Mouse (Mus musculus): ENCODE results near the gene Atp2a2. TPM values are rescaled to one million over a fixed set of nuclear protein-coding genes. Genes with fewer than 3 reads are reported as not detected.
A peak's percentile ranks its signal among the peaks of the same experiment; 100 is the strongest.
"Not testable (repeated sequence)": the region's sequence is repeated elsewhere in the genome, so short reads cannot be mapped to it uniquely, and the experiment has no call there.

Atp2a2 gene
- polyA plus RNA-seq, 1 experiment from 2014 or later = 42.4 TPM

DNA sequence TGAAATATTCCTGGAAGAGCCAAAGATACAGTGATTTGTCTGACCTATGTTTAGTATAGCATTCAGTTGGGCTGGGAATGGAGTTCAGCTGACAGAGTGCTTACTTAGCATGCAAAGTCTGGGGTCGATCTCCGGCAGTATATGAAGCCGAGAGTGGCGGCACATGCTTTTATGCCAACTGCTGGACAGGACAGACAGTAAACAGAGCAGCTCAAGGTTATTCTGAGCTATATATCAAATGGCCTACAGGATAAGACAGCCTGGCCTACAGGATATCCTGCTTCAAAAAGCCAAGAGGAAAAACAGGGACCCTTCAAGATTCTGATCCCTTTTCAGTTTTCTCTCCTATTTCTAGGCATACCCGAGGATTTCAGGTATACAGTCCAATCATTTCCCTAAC lies 30.4 kb downstream of the Atp2a2 start:
- H3K27ac ChIP-seq = no peak overlapping the region
- no peak overlapping the region for H3K4me3 ChIP-seq (replicated peaks)
- no peaks in the 10 kb centered on the region for H3K4me1 ChIP-seq (replicated peaks)
- ATAC-seq (ENCODE audit: insufficient number of reproducible peaks, insufficient read depth, low FRiP score, low TSS enrichment, low read depth) = no peak
- H3K9ac ChIP-seq (replicated peaks) = no peak overlapping the region
- no peaks in the 10 kb centered on the region for H3K9me3 ChIP-seq
- H3K36me3 ChIP-seq = peaks cover 97% of the 10 kb centered on the region
- WGBS = 81% methylated on average over 5 of the region's 5 CpGs
- H3K27me3 ChIP-seq = no peaks in the 10 kb centered on the region
- H3K4me2 ChIP-seq = no peak overlapping the region

DNA sequence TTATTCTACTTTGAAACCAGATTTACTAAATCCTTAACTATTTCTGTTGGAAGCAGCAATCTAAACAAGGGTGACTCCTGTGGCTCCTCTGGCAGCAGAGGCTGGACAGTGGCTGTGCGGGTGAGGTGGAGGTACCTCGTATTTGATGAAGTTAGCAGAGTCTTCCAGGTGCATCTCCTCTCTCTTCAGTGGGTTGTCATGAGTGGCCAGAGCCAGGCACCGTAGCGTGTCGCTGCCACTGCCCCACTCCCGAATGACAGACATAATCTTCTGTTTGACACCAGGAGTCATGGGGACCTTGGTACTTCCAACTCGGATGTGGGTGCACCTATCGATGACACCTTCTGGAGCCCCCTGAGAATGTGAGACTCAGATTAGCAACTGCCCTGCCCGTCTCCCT lies 40.6 kb downstream of the Atp2a2 start:
- no peak overlapping the region for H3K27ac ChIP-seq
- ATAC-seq (ENCODE audit: insufficient number of reproducible peaks, insufficient read depth, low FRiP score, low TSS enrichment, low read depth) = no peak
- no peaks in the 10 kb centered on the region for H3K4me1 ChIP-seq (replicated peaks)
- H3K4me3 ChIP-seq (replicated peaks) = no peak overlapping the region
- no peak overlapping the region for H3K9ac ChIP-seq (replicated peaks)
- H3K27me3 ChIP-seq = no peaks in the 10 kb centered on the region
- no peak overlapping the region for H3K4me2 ChIP-seq
- no peaks in the 10 kb centered on the region for H3K9me3 ChIP-seq
- WGBS = 94% methylated on average over 9 of the region's 9 CpGs
- H3K36me3 ChIP-seq = peaks cover 100% of the 10 kb centered on the region

DNA sequence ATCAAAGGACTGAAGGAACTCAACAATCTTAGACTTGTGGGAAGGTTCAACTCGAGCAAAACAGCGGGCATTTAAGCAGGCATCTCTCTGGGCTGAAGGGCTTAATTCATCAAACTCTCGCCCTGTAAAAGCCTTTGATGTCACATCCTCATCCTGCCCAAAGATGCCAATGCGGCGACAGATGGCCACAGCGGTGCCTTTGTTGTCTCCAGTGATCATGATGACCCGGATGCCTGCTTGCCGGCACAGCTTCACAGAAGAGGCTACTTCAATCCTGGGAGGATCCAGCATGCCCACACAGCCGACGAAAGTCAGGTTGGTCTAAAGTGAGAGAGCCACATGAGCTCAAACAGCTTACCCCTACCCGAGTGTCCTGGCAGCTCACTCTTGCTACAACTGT lies 41.4 kb downstream of the Atp2a2 start:
- Histone ChIP-seq H3K4me2 (no peak overlapping the region), H3K9ac (replicated peaks) (no peak overlapping the region), H3K36me3 (peaks cover 100% of the 10 kb centered on the region), H3K27ac (no peak overlapping the region), H3K4me1 (replicated peaks) (no peaks in the 10 kb centered on the region), H3K9me3 (no peaks in the 10 kb centered on the region), H3K27me3 (no peaks in the 10 kb centered on the region), H3K4me3 (replicated peaks) (no peak overlapping the region)
- ATAC-seq (ENCODE audit: insufficient number of reproducible peaks, insufficient read depth, low FRiP score, low TSS enrichment, low read depth) = no peak
- WGBS = 83% methylated on average over 11 of the region's 11 CpGs

DNA sequence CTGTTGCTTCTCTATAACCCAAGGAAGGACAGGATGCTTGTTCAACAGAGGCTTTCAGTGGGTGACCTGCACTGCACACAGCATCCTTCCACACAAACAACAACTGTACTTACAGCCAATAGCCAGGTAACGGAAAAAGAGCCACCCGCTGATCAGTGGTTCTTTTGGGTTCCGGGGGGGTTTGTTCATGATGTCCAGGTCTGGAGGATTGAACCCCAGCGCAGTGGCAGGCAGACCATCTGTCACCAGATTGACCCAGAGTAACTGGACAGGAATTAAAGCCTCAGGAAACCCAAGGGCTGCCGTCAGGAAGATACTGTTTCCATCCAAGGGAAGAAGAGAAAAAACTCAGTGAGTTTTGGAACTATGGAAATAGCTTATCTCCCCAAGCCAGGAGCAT lies 42.7 kb downstream of the Atp2a2 start:
- ATAC-seq (ENCODE audit: insufficient number of reproducible peaks, insufficient read depth, low FRiP score, low TSS enrichment, low read depth) = no peak
- 97% methylated on average over 5 of the region's 5 CpGs for WGBS
- peaks cover 100% of the 10 kb centered on the region for H3K36me3 ChIP-seq

DNA sequence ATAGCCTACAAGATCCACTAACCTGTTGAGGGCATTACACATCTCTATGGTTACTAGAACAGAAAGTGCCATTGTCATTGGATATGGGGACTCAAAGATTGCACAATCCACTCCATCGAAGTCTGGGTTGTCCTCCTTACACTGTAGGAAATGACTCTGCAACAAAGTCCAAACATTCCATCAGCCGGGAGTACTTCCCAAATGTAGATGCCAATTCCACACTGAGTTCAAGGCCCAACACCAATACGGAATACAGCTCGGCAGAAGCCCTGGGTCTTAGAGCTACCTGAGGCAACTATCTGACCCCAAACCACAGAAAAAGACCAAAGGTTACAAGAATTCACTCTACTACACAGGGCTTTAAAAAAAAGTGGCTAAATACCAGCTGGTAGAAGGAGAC lies 44.0 kb downstream of the Atp2a2 start:
- WGBS = 92% methylated on average over 4 of the region's 4 CpGs
- Histone ChIP-seq H3K27ac (no peak overlapping the region), H3K4me2 (no peak overlapping the region), H3K36me3 (peaks cover 100% of the 10 kb centered on the region), H3K27me3 (no peaks in the 10 kb centered on the region), H3K4me3 (replicated peaks) (no peak overlapping the region), H3K9me3 (no peaks in the 10 kb centered on the region), H3K9ac (replicated peaks) (no peak overlapping the region), H3K4me1 (replicated peaks) (no peaks in the 10 kb centered on the region)
- ATAC-seq (ENCODE audit: insufficient number of reproducible peaks, insufficient read depth, low FRiP score, low TSS enrichment, low read depth) = no peak

More for the DNA sequence above, 42.7 kb downstream of the Atp2a2 start:
- H3K9me3 ChIP-seq = no peaks in the 10 kb centered on the region
- H3K4me3 ChIP-seq (replicated peaks) = no peak overlapping the region
- no peak overlapping the region for H3K9ac ChIP-seq (replicated peaks)
- no peaks in the 10 kb centered on the region for H3K27me3 ChIP-seq
- no peak overlapping the region for H3K4me2 ChIP-seq
- no peaks in the 10 kb centered on the region for H3K4me1 ChIP-seq (replicated peaks)
- no peak overlapping the region for H3K27ac ChIP-seq

DNA sequence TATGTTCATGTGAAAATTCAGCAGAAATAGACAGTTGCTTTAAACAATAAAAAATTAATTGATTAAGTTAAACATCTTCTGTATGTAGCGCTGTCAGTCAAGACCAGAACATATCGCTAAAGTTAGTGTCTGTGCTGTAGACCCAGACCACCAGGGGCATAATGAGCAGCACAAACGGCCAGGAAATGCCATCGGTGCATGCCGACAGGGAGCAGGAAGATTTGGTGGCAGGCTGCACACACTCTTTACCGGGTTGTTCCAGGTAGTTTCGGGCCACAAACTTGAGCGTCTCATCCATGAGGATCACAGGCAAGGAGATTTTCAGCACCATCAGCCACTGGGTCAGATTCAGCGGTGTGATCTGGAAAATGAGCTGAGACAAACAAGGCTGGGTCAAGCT lies 45.0 kb downstream of the Atp2a2 start:
- H3K4me2 ChIP-seq; ATAC-seq (ENCODE audit: insufficient number of reproducible peaks, insufficient read depth, low FRiP score, low TSS enrichment, low read depth); H3K9ac ChIP-seq (replicated peaks); H3K9me3 ChIP-seq; H3K27ac ChIP-seq; H3K4me3 ChIP-seq (replicated peaks); H3K4me1 ChIP-seq (replicated peaks); H3K27me3 ChIP-seq: not testable (repeated sequence)
- peaks cover 100% of the 10 kb centered on the region for H3K36me3 ChIP-seq
- WGBS = 89% methylated on average over 9 of the region's 9 CpGs

DNA sequence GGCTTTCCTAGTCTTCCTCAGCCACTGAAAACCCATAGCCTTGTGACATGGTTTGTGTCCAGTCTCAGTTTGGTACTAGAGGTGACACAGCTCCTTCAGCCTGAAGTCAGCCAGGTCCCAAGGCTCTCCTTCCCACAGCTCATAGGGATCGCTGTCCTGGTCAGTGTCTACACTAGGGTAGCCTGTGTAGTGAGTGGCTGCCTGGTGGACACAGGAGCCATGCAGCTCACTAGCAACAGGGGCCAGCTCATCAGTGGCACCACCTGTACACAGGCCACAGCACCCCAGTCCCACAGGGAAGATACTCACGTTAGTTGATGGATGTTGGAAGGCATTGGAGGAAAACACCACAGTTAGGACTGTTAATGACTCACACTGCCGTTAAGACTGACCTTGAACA lies 46.4 kb downstream of the Atp2a2 start:
- no peaks in the 10 kb centered on the region for H3K4me1 ChIP-seq (replicated peaks)
- WGBS = 92% methylated on average over 3 of the region's 3 CpGs
- peaks cover 97% of the 10 kb centered on the region for H3K36me3 ChIP-seq
- H3K4me2 ChIP-seq = no peak overlapping the region
- no peaks in the 10 kb centered on the region for H3K27me3 ChIP-seq
- no peak overlapping the region for H3K4me3 ChIP-seq (replicated peaks)
- no peak overlapping the region for H3K9ac ChIP-seq (replicated peaks)
- H3K9me3 ChIP-seq = no peaks in the 10 kb centered on the region
- H3K27ac ChIP-seq = no peak overlapping the region
- no peak for ATAC-seq (ENCODE audit: insufficient number of reproducible peaks, insufficient read depth, low FRiP score, low TSS enrichment, low read depth)

DNA sequence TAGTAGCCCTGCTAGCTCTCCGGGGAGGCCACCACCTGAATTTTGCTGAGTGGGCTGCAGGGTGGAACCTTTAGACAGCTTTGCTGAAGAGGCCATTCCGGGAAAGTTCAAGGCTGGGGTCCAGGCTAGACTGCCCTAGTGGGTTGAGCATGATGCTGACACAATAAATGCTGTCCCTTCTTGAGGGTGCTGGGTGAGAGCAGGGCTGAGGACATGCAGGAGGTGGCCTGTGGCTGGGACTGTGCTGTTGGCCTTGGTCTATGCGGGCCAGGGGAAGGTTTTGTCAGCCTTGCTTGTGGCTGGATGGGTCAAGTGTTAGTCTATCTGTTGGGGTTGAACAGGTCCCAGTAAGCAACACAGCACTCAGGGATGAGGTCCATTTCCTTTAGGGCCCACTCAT lies 47.1 kb downstream of the Atp2a2 start:
- H3K9me3 ChIP-seq = no peaks in the 10 kb centered on the region
- no peak for ATAC-seq (ENCODE audit: insufficient number of reproducible peaks, insufficient read depth, low FRiP score, low TSS enrichment, low read depth)

DNA sequence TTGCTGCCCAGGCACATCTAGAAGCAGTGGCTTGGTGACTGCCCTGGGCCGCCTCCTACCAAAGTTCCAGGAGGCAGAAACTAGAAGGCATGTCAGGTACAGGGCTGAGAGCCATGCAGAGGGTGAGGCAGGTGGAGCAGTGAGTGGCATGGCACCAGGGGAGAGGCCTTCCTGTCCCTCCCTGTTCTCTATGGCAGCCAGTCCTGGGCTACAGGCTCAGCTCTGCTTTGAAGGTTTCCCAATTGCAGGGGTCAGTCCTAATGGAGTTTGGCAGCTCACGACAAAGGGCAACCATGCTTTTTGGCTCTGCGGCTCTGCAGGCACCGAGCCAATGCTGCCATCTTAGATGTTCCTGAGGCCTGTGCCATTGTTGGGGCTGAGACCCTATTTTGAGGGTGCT lies 47.6 kb downstream of the Atp2a2 start:
- no peak overlapping the region for H3K4me3 ChIP-seq (replicated peaks)
- H3K4me2 ChIP-seq = no peak overlapping the region
- H3K4me1 ChIP-seq (replicated peaks) = no peaks in the 10 kb centered on the region
- no peaks in the 10 kb centered on the region for H3K27me3 ChIP-seq
- ATAC-seq (ENCODE audit: insufficient number of reproducible peaks, insufficient read depth, low FRiP score, low TSS enrichment, low read depth) = no peak
- no peak overlapping the region for H3K9ac ChIP-seq (replicated peaks)
- 93% methylated on average over 4 of the region's 4 CpGs for WGBS
- H3K27ac ChIP-seq = no peak overlapping the region; the same call in 1 of the 2 replicates
- H3K36me3 ChIP-seq = peaks cover 91% of the 10 kb centered on the region
- H3K9me3 ChIP-seq = no peaks in the 10 kb centered on the region

More for the DNA sequence above, 47.1 kb downstream of the Atp2a2 start:
- H3K4me3 ChIP-seq (replicated peaks) = no peak overlapping the region
- no peak overlapping the region for H3K9ac ChIP-seq (replicated peaks)
- no peaks in the 10 kb centered on the region for H3K27me3 ChIP-seq
- 91% methylated on average over 3 of the region's 3 CpGs for WGBS
- H3K4me2 ChIP-seq = no peak overlapping the region
- peaks cover 93% of the 10 kb centered on the region for H3K36me3 ChIP-seq
- no peaks in the 10 kb centered on the region for H3K4me1 ChIP-seq (replicated peaks)
- H3K27ac ChIP-seq = no peak overlapping the region

DNA sequence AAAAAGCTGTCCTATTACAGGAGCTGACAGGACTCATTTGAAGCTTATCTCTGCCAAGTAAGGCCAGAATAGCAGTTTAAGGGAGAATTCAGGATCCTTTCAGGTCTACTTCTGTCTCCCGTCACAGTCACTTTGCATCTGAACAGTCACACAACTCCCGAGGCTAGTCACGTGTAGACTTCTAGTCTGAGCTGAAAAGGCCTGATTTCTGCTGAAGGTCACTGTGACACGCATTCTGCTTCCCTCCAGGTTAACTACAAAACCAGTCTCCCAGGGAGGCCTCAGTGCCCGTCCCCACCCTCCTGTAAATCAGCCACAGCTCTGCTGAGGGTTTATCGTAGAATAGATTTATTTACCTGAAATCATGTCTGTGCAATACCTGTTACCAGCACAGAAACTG lies 48.8 kb downstream of the Atp2a2 start:
- WGBS = 81% methylated on average over 6 of the region's 6 CpGs
- Histone ChIP-seq H3K4me3 (replicated peaks) (no peak overlapping the region), H3K36me3 (peaks cover 89% of the 10 kb centered on the region), H3K9me3 (no peaks in the 10 kb centered on the region), H3K27me3 (no peaks in the 10 kb centered on the region), H3K4me1 (replicated peaks) (no peaks in the 10 kb centered on the region), H3K4me2 (no peak overlapping the region), H3K27ac (no peak overlapping the region), H3K9ac (replicated peaks) (no peak overlapping the region)
- no peak for ATAC-seq (ENCODE audit: insufficient number of reproducible peaks, insufficient read depth, low FRiP score, low TSS enrichment, low read depth)

DNA sequence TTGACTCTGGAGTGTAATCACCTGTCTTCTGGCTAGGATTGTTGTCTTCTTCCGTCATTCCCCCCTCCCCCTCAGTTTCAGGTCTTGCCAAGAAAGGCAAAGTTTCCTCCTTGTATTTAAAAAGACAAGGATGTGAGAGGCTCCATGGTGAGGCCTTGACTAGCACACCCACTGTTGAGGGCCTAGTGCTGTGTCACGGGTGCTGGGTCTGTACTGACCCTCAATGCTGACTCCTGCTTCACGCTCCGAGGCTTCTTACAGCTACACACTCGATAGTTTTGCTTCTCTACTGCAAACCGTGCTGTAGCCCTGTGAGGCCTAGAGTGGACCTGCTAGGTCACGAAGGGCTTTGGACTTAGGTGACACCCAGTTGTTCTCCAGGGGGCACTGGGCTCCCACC lies 49.8 kb downstream of the Atp2a2 start:
- peaks cover 84% of the 10 kb centered on the region for H3K36me3 ChIP-seq
- WGBS = 81% methylated on average over 7 of the region's 7 CpGs
- no peaks in the 10 kb centered on the region for H3K9me3 ChIP-seq

DNA sequence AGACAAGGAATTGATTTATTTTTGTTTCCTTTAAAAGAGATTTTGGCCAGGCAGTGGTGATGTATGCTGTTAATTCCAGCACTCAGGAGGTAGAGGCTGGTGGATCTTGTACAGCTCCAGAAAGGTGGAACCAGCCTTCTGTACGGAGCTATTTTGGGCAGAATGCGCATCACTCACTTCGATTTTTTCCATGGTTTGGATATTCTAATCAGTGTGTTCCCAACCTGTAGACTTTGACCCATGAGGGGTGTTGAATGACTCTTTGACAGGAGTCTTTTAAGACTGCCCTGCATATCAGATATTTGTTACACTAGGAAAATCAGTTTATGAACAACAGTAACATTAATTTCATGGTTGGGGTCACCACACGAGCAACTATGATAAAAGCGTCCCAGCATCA lies 50.7 kb downstream of the Atp2a2 start:
- H3K9ac ChIP-seq (replicated peaks) = no peak overlapping the region
- H3K4me3 ChIP-seq (replicated peaks) = no peak overlapping the region
- H3K4me2 ChIP-seq = no peak overlapping the region
- no peaks in the 10 kb centered on the region for H3K27me3 ChIP-seq
- H3K36me3 ChIP-seq = peaks cover 78% of the 10 kb centered on the region
- WGBS = 86% methylated on average over 5 of the region's 5 CpGs
- ATAC-seq (ENCODE audit: insufficient number of reproducible peaks, insufficient read depth, low FRiP score, low TSS enrichment, low read depth) = no peak
- no peaks in the 10 kb centered on the region for H3K9me3 ChIP-seq
- no peaks in the 10 kb centered on the region for H3K4me1 ChIP-seq (replicated peaks)
- H3K27ac ChIP-seq = 0 out of 2 replicates have a peak overlapping the region, but pooled peaks have one; percentile 30

More for the DNA sequence above, 49.8 kb downstream of the Atp2a2 start:
- no peaks in the 10 kb centered on the region for H3K4me1 ChIP-seq (replicated peaks)
- no peak overlapping the region for H3K9ac ChIP-seq (replicated peaks)
- no peaks in the 10 kb centered on the region for H3K27me3 ChIP-seq
- no peak overlapping the region for H3K4me3 ChIP-seq (replicated peaks)
- H3K4me2 ChIP-seq = no peak overlapping the region
- H3K27ac ChIP-seq = 0 out of 2 replicates have a peak overlapping the region, but pooled peaks have one; percentile 30
- no peak for ATAC-seq (ENCODE audit: insufficient number of reproducible peaks, insufficient read depth, low FRiP score, low TSS enrichment, low read depth)

All from limb, embryonic 12.5 days (tissue).